Mouse (Mus musculus): ENCODE results near the gene Fbxw5.

The Fbxw5 gene

GRCm38 (mm10) chr2:25500576-25501405 is at the start of gene Fbxw5:
Fbxw5 (plus strand) TSS chr2:25500750.
- in situ Hi-C loops (cut with MboI, MseI) = no loop called here

- in situ Hi-C loops (cut with MboI, MseI) = no loop called here
Observed at GRCm38 (mm10) chr2:25450853-25451647, 49.5 kb upstream of the Fbxw5 start.

- in situ Hi-C loops (cut with MboI, MseI) = no loop called here
Observed at GRCm38 (mm10) chr2:25452951-25453350, 47.6 kb upstream of the Fbxw5 start.

- in situ Hi-C loops (cut with MboI, MseI) = no loop called here
Observed at GRCm38 (mm10) chr2:25456205-25456953, 44.2 kb upstream of the Fbxw5 start, which contains the start of gene Clic3. Clic3 (plus strand) TSS chr2:25456838.

- in situ Hi-C loops (cut with MboI, MseI) = no loop called here
Observed at GRCm38 (mm10) chr2:25457022-25457896, 43.3 kb upstream of the Fbxw5 start.

- in situ Hi-C loops (cut with MboI, MseI) = no loop called here
Observed at GRCm38 (mm10) chr2:25458911-25459310, 41.6 kb upstream of the Fbxw5 start.

GRCm38 (mm10) chr2:25460135-25460534 is 40.4 kb upstream of the Fbxw5 start:
- in situ Hi-C loops (cut with MboI, MseI) = no loop called here

GRCm38 (mm10) chr2:25460551-25461309 is 39.8 kb upstream of the Fbxw5 start, which contains the start of gene Paxx:
Paxx (minus strand) TSS chr2:25461094.
- in situ Hi-C loops (cut with MboI, MseI) = no loop called here

GRCm38 (mm10) chr2:25461407-25461806 is 39.1 kb upstream of the Fbxw5 start:
- in situ Hi-C loops (cut with MboI, MseI) = no loop called here

GRCm38 (mm10) chr2:25463630-25464029 is 36.9 kb upstream of the Fbxw5 start:
- in situ Hi-C loops (cut with MboI, MseI) = no loop called here

GRCm38 (mm10) chr2:25465256-25465655 is 35.3 kb upstream of the Fbxw5 start:
- in situ Hi-C loops (cut with MboI, MseI) = no loop called here

- in situ Hi-C loops (cut with MboI, MseI) = no loop called here
Observed at GRCm38 (mm10) chr2:25465816-25466635, 34.5 kb upstream of the Fbxw5 start.

GRCm38 (mm10) chr2:25467606-25468303 is 32.8 kb upstream of the Fbxw5 start:
- in situ Hi-C loops (cut with MboI, MseI) = no loop called here

- in situ Hi-C loops (cut with MboI, MseI) = no loop called here
Observed at GRCm38 (mm10) chr2:25468962-25469915, 31.3 kb upstream of the Fbxw5 start.

- in situ Hi-C loops (cut with MboI, MseI) = no loop called here
Observed at GRCm38 (mm10) chr2:25469969-25470368, 30.6 kb upstream of the Fbxw5 start, which contains the start of gene Ptgds. Ptgds (minus strand) TSS chr2:25470046.

GRCm38 (mm10) chr2:25472550-25472949 is 28.0 kb upstream of the Fbxw5 start:
- in situ Hi-C loops (cut with MboI, MseI) = no loop called here

GRCm38 (mm10) chr2:25477541-25477940 is 23.0 kb upstream of the Fbxw5 start:
- in situ Hi-C loops (cut with MboI, MseI) = no loop called here

Data from T-helper 2 cell (primary cell).